Mouse (Mus musculus) forebrain, embryonic 16.5 days (tissue): ENCODE measurements around the gene Cxcl1. TPM values are rescaled to one million over a fixed set of nuclear protein-coding genes. Genes with fewer than 3 reads are reported as not detected.
A peak's percentile ranks its signal among the peaks of the same experiment; 100 is the strongest.
"Not testable (repeated sequence)": the region's sequence is repeated elsewhere in the genome, so short reads cannot be mapped to it uniquely, and the experiment has no call there.

Experiments used
- ATAC-seq: fragments of 200-750 bp; cut with Nextera tagmentation; 2 replicates; pipeline ENCODE4 v1.8.0; 2017; ENCODE audit warnings: mild to moderate bottlenecking, moderate library complexity
- H3K27ac ChIP-seq: fragments of 300-500 bp; sonication (generic); 2 replicates; pipeline ENCODE4 v1.5.1; 2014; ENCODE audit warnings: low read length, control low read depth
- H3K27me3 ChIP-seq: fragments of 300-500 bp; sonication (generic); replicated peaks from 2 replicates; pipeline ENCODE4 v1.6.1; 2014; ENCODE audit warnings: low read length; ENCODE audit not compliant: control insufficient read depth, insufficient read depth
- H3K36me3 ChIP-seq: fragments of 300-500 bp; sonication (generic); 2 replicates; pipeline ENCODE4 v1.6.1; 2014; ENCODE audit not compliant: control insufficient read depth, insufficient read depth
- H3K4me1 ChIP-seq: fragments of 300-500 bp; sonication (generic); replicated peaks from 2 replicates; pipeline ENCODE4 v1.6.1; 2014; ENCODE audit warnings: low read length; ENCODE audit not compliant: control insufficient read depth, insufficient read depth
- H3K4me2 ChIP-seq: fragments of 300-500 bp; sonication (generic); 2 replicates; pipeline ENCODE4 v1.6.1; 2014; ENCODE audit warnings: mild to moderate bottlenecking, low read length, control low read depth
- H3K4me3 ChIP-seq: fragments of 300-500 bp; sonication (generic); replicated peaks from 2 replicates; pipeline ENCODE4 v1.5.1; 2014; ENCODE audit warnings: mild to moderate bottlenecking, low read length, control low read depth
- H3K9ac ChIP-seq: fragments of 300-500 bp; sonication (generic); replicated peaks from 2 replicates; pipeline ENCODE4 v1.6.1; 2014; ENCODE audit warnings: low read depth, low read length, control low read depth
- H3K9me3 ChIP-seq: fragments of 300-500 bp; sonication (generic); 2 replicates; pipeline ENCODE4 v1.6.1; 2016; ENCODE audit warnings: low read length; ENCODE audit not compliant: control insufficient read depth
- WGBS: fragments of 180-500 bp; shearing (Covaris S2); extraction: QIAGEN DNeasy Blood & Tissue Kit; methylation state at CpG from one replicate; pipeline ENCODE4 v1.1.7; 2014; 5-methylcytosine and 5-hydroxymethylcytosine counted together
- polyA plus RNA-seq: library from polyadenylated mRNA; unstranded; fragments of >200 nt; fragmentation: Nextera tagmentation; extraction: Ambion mirVana; gene quantifications from 2 replicates; pipeline ENCODE4 v1.2.1, GENCODE M21; 2015

The Cxcl1 gene
- 0.17 TPM in 1 of 2 replicates, not detected in the other for polyA plus RNA-seq

GRCm38 (mm10) chr5:90890519-90891463, at the start of gene Cxcl1:
Gene Cxcl1, plus strand, starts transcription at chr5:90891241.
- WGBS = 4% methylated on average over 30 of the region's 30 CpGs
- Histone ChIP-seq H3K36me3 (no peaks in the 10 kb centered on the region), H3K27me3 (no peaks in the 10 kb centered on the region), H3K4me3 (peak within 1 kb of the TSS; percentile 50), H3K4me1 (peaks cover 7% of the 10 kb centered on the region), H3K27ac (no peak within 1 kb of the TSS), H3K9me3 (no peaks in the 10 kb centered on the region), H3K4me2 (peak within 1 kb of the TSS; percentile 57), H3K9ac (peak within 1 kb of the TSS; percentile 52)
- ATAC-seq = peak; percentile 81

GRCm38 (mm10) chr5:90843891-90844290, 47.1 kb upstream of the Cxcl1 start:
- no peaks in the 10 kb centered on the region for H3K27me3 ChIP-seq
- H3K36me3 ChIP-seq = no peaks in the 10 kb centered on the region
- no peak overlapping the region for H3K4me3 ChIP-seq
- WGBS = 76% methylated on average over 3 of the region's 3 CpGs
- no peak overlapping the region for H3K9ac ChIP-seq
- H3K9me3 ChIP-seq = no peaks in the 10 kb centered on the region
- H3K4me1 ChIP-seq = no peaks in the 10 kb centered on the region
- no peak overlapping the region for H3K27ac ChIP-seq
- ATAC-seq = no peak
- H3K4me2 ChIP-seq = no peak overlapping the region

- not testable (repeated sequence) for H3K36me3 ChIP-seq, H3K27me3 ChIP-seq, H3K9ac ChIP-seq, ATAC-seq, H3K27ac ChIP-seq, H3K9me3 ChIP-seq, H3K4me3 ChIP-seq, H3K4me2 ChIP-seq, H3K4me1 ChIP-seq
- 91% methylated on average over 7 of the region's 7 CpGs for WGBS
These were observed 40.9 kb upstream of the Cxcl1 start for GRCm38 (mm10) chr5:90850096-90850495.

- not testable (repeated sequence) for H3K4me3 ChIP-seq, ATAC-seq, H3K4me2 ChIP-seq, H3K4me1 ChIP-seq, H3K9ac ChIP-seq, H3K27me3 ChIP-seq, H3K36me3 ChIP-seq, H3K9me3 ChIP-seq, H3K27ac ChIP-seq
- WGBS = 93% methylated on average over 11 of the region's 11 CpGs
These were observed 39.6 kb upstream of the Cxcl1 start for GRCm38 (mm10) chr5:90851391-90851790.

GRCm38 (mm10) chr5:90853206-90853605, 37.8 kb upstream of the Cxcl1 start:
- H3K9ac ChIP-seq = no peak overlapping the region
- ATAC-seq = no peak
- no peaks in the 10 kb centered on the region for H3K27me3 ChIP-seq
- no peak overlapping the region for H3K27ac ChIP-seq
- no peak overlapping the region for H3K4me2 ChIP-seq
- H3K36me3 ChIP-seq = no peaks in the 10 kb centered on the region
- no peak overlapping the region for H3K4me3 ChIP-seq
- 88% methylated on average over 4 of the region's 4 CpGs for WGBS
- no peaks in the 10 kb centered on the region for H3K9me3 ChIP-seq
- H3K4me1 ChIP-seq = no peaks in the 10 kb centered on the region

GRCm38 (mm10) chr5:90855308-90856230, 35.5 kb upstream of the Cxcl1 start:
- no peak overlapping the region for H3K27ac ChIP-seq
- H3K36me3 ChIP-seq = no peaks in the 10 kb centered on the region
- no peaks in the 10 kb centered on the region for H3K9me3 ChIP-seq
- ATAC-seq = no peak
- H3K4me1 ChIP-seq = no peaks in the 10 kb centered on the region
- no peak overlapping the region for H3K9ac ChIP-seq
- no peak overlapping the region for H3K4me3 ChIP-seq
- WGBS = 83% methylated on average over 7 of the region's 7 CpGs
- no peak overlapping the region for H3K4me2 ChIP-seq
- no peaks in the 10 kb centered on the region for H3K27me3 ChIP-seq

- 79% methylated on average over 5 of the region's 5 CpGs for WGBS
- no peak for ATAC-seq
- Histone ChIP-seq H3K4me2 (no peak overlapping the region), H3K9me3 (no peaks in the 10 kb centered on the region), H3K4me3 (no peak overlapping the region), H3K4me1 (no peaks in the 10 kb centered on the region), H3K27ac (no peak overlapping the region), H3K36me3 (no peaks in the 10 kb centered on the region), H3K27me3 (no peaks in the 10 kb centered on the region), H3K9ac (no peak overlapping the region)
These were observed 33.6 kb upstream of the Cxcl1 start for GRCm38 (mm10) chr5:90857463-90857862.

GRCm38 (mm10) chr5:90858429-90858828, 32.6 kb upstream of the Cxcl1 start:
- Histone ChIP-seq H3K4me1 (no peaks in the 10 kb centered on the region), H3K36me3 (no peaks in the 10 kb centered on the region), H3K4me3 (no peak overlapping the region), H3K9me3 (no peaks in the 10 kb centered on the region), H3K27ac (no peak overlapping the region), H3K27me3 (no peaks in the 10 kb centered on the region), H3K9ac (no peak overlapping the region), H3K4me2 (no peak overlapping the region)
- no peak for ATAC-seq
- WGBS = 90% methylated on average over 2 of the region's 2 CpGs

GRCm38 (mm10) chr5:90859031-90859430, 32.0 kb upstream of the Cxcl1 start:
- 84% methylated on average over 3 of the region's 3 CpGs for WGBS

More at GRCm38 (mm10) chr5:90859031-90859430, 32.0 kb upstream of the Cxcl1 start:
- Histone ChIP-seq H3K4me2 (no peak overlapping the region), H3K27me3 (no peaks in the 10 kb centered on the region), H3K9me3 (no peaks in the 10 kb centered on the region), H3K27ac (no peak overlapping the region), H3K9ac (no peak overlapping the region), H3K4me1 (no peaks in the 10 kb centered on the region), H3K36me3 (no peaks in the 10 kb centered on the region), H3K4me3 (no peak overlapping the region)
- no peak for ATAC-seq
